Mouse (Mus musculus): ENCODE measurements around the gene Pygb. TPM values are rescaled to one million over a fixed set of nuclear protein-coding genes. Genes with fewer than 3 reads are reported as not detected.

Gene Pygb
- total and polyA plus RNA-seq, 3 experiments = 36.4 to 47.7 (median 43.2) TPM

- no peaks in the 10 kb centered on the region for H3K79me2 ChIP-seq (replicated peaks; ENCODE audit: control insufficient read depth, extremely low read depth, insufficient read depth, poor library complexity, severe bottlenecking)
- H3K4me3 ChIP-seq (replicated peaks in 1 of 3; ENCODE audit: low read depth in 2 of 3, low read length in 2 of 3, poor library complexity in 1 of 3) = no peak overlapping the region
- H3K9ac ChIP-seq (ENCODE audit: insufficient read depth, low read depth) = no peak overlapping the region
- dilution Hi-C loops (cut with MboI; ENCODE audit: extremely low pct_ligation_motif_present, extremely low pct_unique_long_range_greater_than_20kb, low sequenced_read_pairs) = no loop called here
- DNase-seq (ENCODE audit: extremely low read depth) = no peak
- H3K27ac ChIP-seq (ENCODE audit: insufficient read depth, low read depth) = no peak overlapping the region
- peaks cover 70 to 94% of the 10 kb centered on the region in 2 experiments for H3K36me3 ChIP-seq (replicated peaks in 1 of 2; ENCODE audit: control insufficient read depth in 1 of 2, insufficient read depth in 1 of 2, low read length in 1 of 2)
- H3K4me1 ChIP-seq (ENCODE audit: control insufficient read depth in 1 of 2, insufficient read depth in 2 of 2) = no peaks in the 10 kb centered on the region
- no peaks in the 10 kb centered on the region for H3K27me3 ChIP-seq (replicated peaks)
- H3K9me3 ChIP-seq (replicated peaks; ENCODE audit: low read length) = no peaks in the 10 kb centered on the region
- TF ChIP-seq KAT2A (IDR thresholded peaks at IDR 0.05; ENCODE audit: insufficient replicate concordance, low read length) (no peak), CHD1 (IDR thresholded peaks at IDR 0.05; ENCODE audit: low read depth, low read length) (no peak), EP300 (IDR thresholded peaks at IDR 0.05; ENCODE audit: low read length) (no peak), IRF4 (IDR thresholded peaks at IDR 0.05; ENCODE audit: low read depth, low read length) (no peak), ZC3H11A (IDR thresholded peaks at IDR 0.05; ENCODE audit: low read depth, low read length) (no peak), UBTF (IDR thresholded peaks at IDR 0.05; ENCODE audit: low read depth, low read length) (no peak), NRF1 (IDR thresholded peaks at IDR 0.05; ENCODE audit: low read depth, low read length) (no peak), MAZ (IDR thresholded peaks at IDR 0.05; ENCODE audit: low read depth, low read length) (no peak), NELFE (IDR thresholded peaks at IDR 0.05; ENCODE audit: low read depth, low read length) (no peak), JUN (IDR thresholded peaks at IDR 0.05; ENCODE audit: insufficient read depth, low read depth, low read length) (no peak), USF1 (IDR thresholded peaks at IDR 0.05; ENCODE audit: low read depth, low read length) (no peak), MEF2A (IDR thresholded peaks at IDR 0.05; ENCODE audit: borderline replicate concordance, low read depth, low read length) (no peak), E2F4 (IDR thresholded peaks at IDR 0.05; ENCODE audit: insufficient replicate concordance, low read depth, low read length) (no peak), BHLHE40 (IDR thresholded peaks at IDR 0.05; ENCODE audit: low read depth, low read length) (no peak), SMC3 (IDR thresholded peaks at IDR 0.05; ENCODE audit: low read depth, low read length) (no peak), ZKSCAN1 (IDR thresholded peaks at IDR 0.05; ENCODE audit: borderline replicate concordance, low read depth, low read length) (no peak), MAX (IDR thresholded peaks at IDR 0.05; ENCODE audit: low read length) (no peak), ZMIZ1 (IDR thresholded peaks at IDR 0.05; ENCODE audit: low read depth, low read length) (no peak), PAX5 (IDR thresholded peaks at IDR 0.05; ENCODE audit: low read length) (no peak)
- H3K4me2 ChIP-seq (ENCODE audit: insufficient read depth, low read depth, poor library complexity, severe bottlenecking) = no peak overlapping the region
- in situ Hi-C loops (cut with MboI; ENCODE audit: low pct_ligation_motif_present, low pct_unique_long_range_greater_than_20kb, low sequenced_read_pairs) = no loop called here
These were observed 21.8 kb downstream of the Pygb start for GRCm38 (mm10) chr2:150808381-150808780.

- Histone ChIP-seq H3K79me2 (replicated peaks; ENCODE audit: control insufficient read depth, extremely low read depth, insufficient read depth, poor library complexity, severe bottlenecking) (no peaks in the 10 kb centered on the region), H3K27me3 (replicated peaks) (no peaks in the 10 kb centered on the region), H3K4me2 (ENCODE audit: insufficient read depth, low read depth, poor library complexity, severe bottlenecking) (no peak overlapping the region), H3K36me3 (replicated peaks in 1 of 2; ENCODE audit: control insufficient read depth in 1 of 2, insufficient read depth in 1 of 2, low read length in 1 of 2) (peaks cover 74 to 98% of the 10 kb centered on the region in 2 experiments), H3K4me1 (ENCODE audit: control insufficient read depth in 1 of 2, insufficient read depth in 2 of 2) (no peaks in the 10 kb centered on the region), H3K9ac (ENCODE audit: insufficient read depth, low read depth) (no peak overlapping the region), H3K4me3 (replicated peaks in 1 of 3; ENCODE audit: low read depth in 2 of 3, low read length in 2 of 3, poor library complexity in 1 of 3) (no peak overlapping the region), H3K9me3 (replicated peaks; ENCODE audit: low read length) (no peaks in the 10 kb centered on the region), H3K27ac (ENCODE audit: insufficient read depth, low read depth) (no peak overlapping the region)
- TF ChIP-seq MAZ (IDR thresholded peaks at IDR 0.05; ENCODE audit: low read depth, low read length) (no peak), NELFE (IDR thresholded peaks at IDR 0.05; ENCODE audit: low read depth, low read length) (no peak), TBP (conservative IDR thresholded peaks at IDR 0.05; ENCODE audit: low read depth, low read length) (no peak)
- in situ Hi-C loops (cut with MboI; ENCODE audit: low pct_ligation_motif_present, low pct_unique_long_range_greater_than_20kb, low sequenced_read_pairs) (no loop called here), dilution Hi-C loops (cut with MboI; ENCODE audit: extremely low pct_ligation_motif_present, extremely low pct_unique_long_range_greater_than_20kb, low sequenced_read_pairs) (no loop called here)
- no peak for DNase-seq (ENCODE audit: extremely low read depth)
These were observed 22.3 kb downstream of the Pygb start for GRCm38 (mm10) chr2:150808812-150809211.
